Mouse (Mus musculus) embryonic fibroblast, embryonic 13.5 days (primary cell): ENCODE measurements around the gene Usp16.

Source experiments
- CTCF ChIP-seq: IDR thresholded peaks from 2 replicates; pipeline ENCODE4 v1.5.1; 2011; ENCODE audit warnings: mild to moderate bottlenecking, control low read depth, low read length, moderate library complexity, borderline replicate concordance; ENCODE audit not compliant: insufficient read depth
- POLR2A ChIP-seq: IDR thresholded peaks from 2 replicates; pipeline ENCODE4 v1.6.1; 2011; ENCODE audit warnings: low read depth, mild to moderate bottlenecking, control low read depth, low read length, moderate library complexity

DNA sequence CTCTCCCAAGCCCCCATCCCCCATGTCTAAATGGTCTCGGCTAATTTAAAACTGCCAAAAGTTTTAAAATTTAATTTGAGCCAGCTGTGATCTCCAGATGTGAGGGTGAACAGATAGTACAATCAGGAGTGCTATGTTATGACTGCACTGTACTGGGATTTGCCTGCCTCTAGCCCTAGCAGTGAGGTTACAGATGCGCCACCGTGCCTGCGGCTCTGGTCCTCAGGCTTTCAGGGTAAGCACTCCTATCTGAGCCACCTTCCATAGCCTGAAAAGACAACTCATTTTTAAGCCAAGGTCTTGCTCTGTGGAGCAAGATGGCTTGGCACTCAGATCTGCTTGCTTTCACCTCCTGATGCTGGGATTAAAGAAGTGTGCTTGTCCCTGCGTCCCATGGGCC lies 29.9 kb downstream of the Usp16 start:
- TF ChIP-seq CTCF = no peak
- TF ChIP-seq POLR2A = no peak
